Mouse (Mus musculus) cerebellum, postnatal 4 days (tissue): ENCODE results near the gene Rnf227.

Experiments used
- DNase-seq, 2 experiments: peaks; one replicate each; pipeline ENCODE4 v3.0.0; 2022; ENCODE audit warnings: low spot score in 2 of 2, mixed read lengths in 1 of 2

Gene Rnf227

DNA sequence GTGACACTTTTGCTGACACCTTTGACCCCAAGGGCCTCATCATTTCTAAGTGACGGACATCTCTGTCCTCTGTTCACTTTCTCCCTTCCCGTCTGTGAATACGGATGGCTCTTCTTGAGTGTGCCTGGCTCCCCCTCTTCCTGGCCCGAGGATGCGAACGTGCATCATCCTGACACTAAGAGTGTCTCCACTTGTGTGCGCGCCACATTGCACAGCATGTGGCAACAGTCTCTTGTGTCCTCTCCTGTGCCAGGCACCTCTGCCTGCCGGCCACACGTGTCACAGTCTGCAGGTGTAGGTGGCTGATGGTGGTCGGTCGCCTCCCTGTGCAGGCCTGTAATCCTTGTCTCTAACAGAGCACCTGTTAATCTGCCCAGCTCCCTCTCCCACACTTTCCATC is 31.3 kb downstream of the Rnf227 start:
- no peak for DNase-seq

DNA sequence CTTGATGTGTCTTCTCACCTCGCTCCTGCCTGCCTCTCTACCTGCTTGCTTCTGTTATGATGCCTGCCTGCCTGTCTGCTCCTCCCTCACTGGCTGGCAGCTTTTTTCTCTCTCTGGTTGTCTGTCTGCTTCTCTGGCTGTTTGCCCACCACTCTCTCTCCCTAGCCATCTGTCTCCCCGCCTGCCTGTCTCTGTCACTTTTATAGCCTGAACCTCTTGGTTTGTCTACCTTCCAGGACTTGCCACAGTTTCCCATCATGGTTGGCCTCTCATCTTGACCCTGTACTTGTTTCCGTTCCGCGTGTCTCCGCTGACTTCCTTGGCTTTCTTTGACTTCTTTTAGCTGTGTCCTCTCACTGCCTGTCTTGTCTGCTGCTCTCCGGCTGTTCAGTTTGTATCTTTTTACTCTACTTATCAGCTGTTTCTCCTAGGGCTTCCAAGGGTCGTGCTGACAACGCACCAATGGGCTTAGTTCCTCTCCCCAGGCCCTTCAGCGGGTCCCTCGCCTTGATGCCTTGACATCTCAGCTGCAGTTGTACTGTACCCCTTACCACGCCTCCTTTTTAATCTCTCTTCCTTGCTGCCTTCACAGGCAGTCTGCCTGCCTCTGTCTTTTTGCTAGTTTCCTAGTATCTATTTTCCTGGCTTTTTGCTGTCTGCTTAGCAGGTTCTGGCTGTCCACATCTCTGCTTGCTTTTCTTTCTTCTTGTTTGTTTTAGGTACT is 32.0 kb downstream of the Rnf227 start:
- peak in 1 of 2 experiments; percentile 66 for DNase-seq

DNA sequence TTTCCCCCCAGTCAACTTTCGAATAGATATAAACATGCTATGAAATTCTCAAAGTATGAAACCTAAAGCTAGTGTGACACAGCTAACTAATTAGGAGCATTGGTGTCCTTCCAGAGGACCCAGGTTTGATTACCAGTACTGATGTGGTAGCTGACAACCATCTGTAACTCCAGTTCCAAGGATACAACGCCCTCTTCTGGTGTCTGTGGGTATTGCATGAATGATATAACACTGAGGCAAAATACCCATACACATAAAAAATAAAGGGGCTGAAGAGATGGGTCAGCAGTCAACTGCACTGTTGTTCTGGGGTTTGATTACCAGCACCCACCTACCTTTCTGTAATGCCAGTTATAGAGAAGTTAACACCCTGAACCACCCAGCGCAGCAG is 32.5 kb downstream of the Rnf227 start:
- no peak for DNase-seq

DNA sequence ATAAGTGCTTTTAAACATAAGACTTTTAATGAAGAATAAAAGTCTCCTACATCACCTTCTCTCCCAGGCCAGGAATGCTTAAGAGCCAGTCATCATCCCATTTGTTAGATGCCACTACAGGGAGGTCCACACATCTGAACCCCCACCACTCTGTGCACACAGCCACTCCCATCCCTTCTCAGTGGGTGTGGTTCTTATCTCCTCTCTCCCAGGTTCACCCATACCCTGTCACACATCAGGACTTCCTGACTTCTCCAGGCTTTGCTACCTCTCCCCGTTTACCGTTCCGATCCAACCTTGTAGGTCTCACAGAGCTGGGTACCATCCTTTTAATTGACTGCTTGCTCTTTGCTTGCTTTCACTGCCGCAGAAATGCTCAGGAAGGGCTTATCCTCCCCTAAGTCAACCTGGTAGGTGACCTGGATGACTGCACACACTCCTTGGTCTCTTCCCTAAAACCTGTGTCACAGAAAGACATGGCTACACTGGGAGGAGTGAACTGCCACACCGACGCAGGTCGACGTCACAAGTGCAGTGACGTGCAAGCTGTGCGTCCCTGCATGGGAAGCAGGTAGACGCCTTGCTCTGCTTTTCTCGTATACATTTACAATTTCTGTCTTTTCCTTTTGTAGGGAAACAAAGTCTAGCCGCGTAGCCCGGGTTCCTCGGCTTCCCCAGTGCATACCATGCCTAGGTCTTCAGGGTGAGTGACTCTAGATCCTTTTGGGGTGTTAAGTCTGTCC is 33.1 kb downstream of the Rnf227 start:
- no peak for DNase-seq

DNA sequence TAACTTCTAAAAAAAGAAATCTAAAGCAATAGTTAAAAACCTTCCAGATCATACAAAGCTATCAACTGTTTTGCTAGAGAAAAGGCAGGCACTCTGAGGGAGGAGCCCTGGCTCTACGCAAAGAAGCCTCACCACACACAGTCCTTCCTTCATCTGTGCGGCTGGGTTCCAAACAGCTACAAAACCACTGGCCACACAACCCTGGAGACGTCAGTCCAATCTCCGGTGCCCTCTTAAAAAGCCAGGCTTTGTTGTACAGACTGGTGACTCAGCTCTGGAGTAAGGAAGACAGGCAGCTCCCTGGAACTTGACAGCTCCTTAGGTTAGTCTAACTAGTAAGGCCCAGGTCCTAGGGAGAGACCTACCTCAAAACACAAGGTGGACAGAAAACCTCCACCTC is 35.4 kb downstream of the Rnf227 start:
- no peak for DNase-seq

DNA sequence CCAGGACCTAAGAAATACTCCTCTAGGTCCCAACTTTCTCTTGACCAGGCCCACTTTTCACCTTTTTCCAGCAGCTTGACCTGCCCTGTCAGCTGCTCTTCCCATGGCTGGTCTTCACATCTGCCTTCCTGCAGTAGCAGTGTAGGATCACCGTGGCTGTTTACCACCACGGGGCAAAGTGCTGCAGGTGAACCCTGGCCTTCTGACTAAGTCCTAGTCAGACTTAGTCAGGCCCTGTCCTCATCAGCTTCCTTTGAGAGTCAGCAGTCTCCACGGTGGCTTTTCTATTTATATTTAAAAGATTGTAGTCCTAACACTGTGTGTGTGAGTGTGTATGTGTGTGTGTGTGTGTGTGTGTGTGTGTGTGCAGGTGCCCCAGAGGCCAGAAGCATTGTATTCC is 37.5 kb downstream of the Rnf227 start:
- no peak for DNase-seq

DNA sequence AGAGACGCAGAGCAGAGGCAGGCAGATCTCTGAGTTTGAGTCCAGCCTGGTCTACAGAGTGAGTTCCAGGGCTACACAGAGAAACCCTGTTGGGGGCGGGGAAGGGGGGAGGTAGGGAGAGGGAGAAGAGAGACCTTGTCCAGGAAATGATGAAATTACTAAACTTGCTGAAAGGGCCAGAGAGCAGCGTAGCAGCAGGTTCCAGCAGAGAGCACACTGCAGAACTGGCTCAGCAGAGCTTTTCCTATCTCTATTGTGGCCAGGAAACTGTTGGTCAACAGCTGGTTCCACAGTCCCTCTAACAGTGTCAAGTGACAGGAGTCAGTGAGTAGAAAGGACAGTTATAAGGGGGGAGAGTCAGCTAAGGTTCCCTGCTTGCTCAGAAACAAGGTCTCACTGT is 39.3 kb downstream of the Rnf227 start:
- no peak for DNase-seq

DNA sequence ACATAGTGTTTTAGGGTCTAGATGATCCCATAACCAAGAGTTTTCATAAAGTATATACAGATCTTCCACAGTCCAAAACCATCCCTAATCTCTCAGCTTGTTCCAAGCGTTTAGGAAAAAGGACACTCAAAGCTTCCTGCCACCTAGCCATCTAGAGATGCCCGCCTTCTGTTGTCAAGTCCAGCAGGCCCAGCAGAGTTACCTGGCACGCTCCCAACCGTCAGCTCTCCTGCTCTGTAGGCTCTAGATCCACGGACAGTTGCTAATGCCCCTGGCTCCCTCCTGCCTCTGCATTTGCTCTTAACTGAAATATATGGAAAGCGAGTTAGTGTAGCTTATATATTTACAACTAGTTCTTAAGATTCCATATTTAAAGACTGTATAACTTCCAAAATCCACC is 41.1 kb downstream of the Rnf227 start:
- no peak for DNase-seq

GRCm38 (mm10) chr11:69382478-69383105 is 42.3 kb downstream of the Rnf227 start:
- DNase-seq, result no peak

GRCm38 (mm10) chr11:69384979-69385378 is 44.7 kb downstream of the Rnf227 start:
- DNase-seq, result no peak

GRCm38 (mm10) chr11:69386758-69387157 is 46.5 kb downstream of the Rnf227 start:
- DNase-seq, result no peak

DNA sequence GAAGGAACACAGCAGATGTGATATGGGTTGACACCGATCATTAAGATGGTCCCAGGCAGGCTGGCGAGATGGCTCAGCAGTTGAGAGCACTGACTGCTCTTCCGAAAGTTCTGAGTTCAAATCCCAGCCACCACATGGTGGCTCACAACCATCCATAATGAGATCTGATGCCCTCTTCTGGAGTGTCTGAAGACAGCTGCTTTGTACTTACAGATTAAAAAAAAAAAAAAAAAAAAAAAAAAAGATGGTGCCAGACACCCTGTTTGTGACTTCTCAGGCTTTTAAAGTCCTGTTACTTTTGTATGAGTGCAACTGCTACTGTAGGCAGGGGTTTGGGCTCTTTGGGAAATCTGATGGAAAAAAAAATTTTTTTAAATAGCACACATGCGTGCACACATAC is 48.4 kb downstream of the Rnf227 start:
- DNase-seq, result no peak

- DNase-seq, result no peak
Measured at GRCm38 (mm10) chr11:69389531-69390399, 49.5 kb downstream of the Rnf227 start.

DNA sequence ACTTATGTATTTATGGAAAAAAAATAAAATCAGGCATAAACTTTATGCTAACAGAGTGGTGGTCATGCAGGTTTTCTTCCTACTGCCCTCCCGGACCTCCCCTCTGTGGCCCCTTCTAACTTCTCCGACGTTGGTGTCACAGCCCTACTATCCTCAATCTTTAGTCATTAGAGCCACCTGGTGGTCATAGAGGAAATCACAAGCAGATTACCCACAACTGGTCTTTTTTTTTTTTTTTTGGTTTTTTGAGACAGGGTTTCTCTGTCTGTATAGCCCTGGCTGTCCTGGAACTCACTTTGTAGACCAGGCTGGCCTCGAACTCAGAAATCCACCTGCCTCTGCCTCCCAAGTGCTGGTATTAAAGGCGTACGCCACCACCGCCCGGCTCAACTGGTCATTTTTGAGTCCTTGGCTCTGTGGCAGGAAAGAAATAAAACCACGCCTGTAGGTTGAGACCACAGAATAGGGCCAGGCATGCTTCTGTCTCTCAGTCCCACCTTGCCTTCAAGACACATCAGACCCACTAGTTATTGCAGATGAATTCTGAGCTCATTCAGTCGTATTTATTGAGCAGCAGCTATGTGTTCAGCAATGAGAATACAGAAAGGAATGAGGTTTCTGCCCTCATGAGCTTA is 50.3 kb downstream of the Rnf227 start:
- DNase-seq, result peak in 1 of 2 experiments; percentile 73
